Mouse (Mus musculus): Measurements from ENCODE around the gene Pitpna. TPM values are rescaled to one million over a fixed set of nuclear protein-coding genes. Genes with fewer than 3 reads are reported as not detected.

The Pitpna gene
- total RNA-seq, 4 experiments from 2014 or later: 153 to 214 (median 207) TPM

GRCm38 (mm10) chr11:75631561-75632225 lies 43.8 kb downstream of the Pitpna start:
- no peak for DNase-seq (ENCODE audit: low spot score in 2 of 2)

GRCm38 (mm10) chr11:75632921-75633320 lies 45.0 kb downstream of the Pitpna start:
- no peak for DNase-seq (ENCODE audit: low spot score in 2 of 2)

GRCm38 (mm10) chr11:75634801-75635200 lies 46.9 kb downstream of the Pitpna start:
- no peak for DNase-seq (ENCODE audit: low spot score in 2 of 2)

GRCm38 (mm10) chr11:75635315-75635714 lies 47.4 kb downstream of the Pitpna start:
- DNase-seq (ENCODE audit: low spot score in 2 of 2): peak in 1 of 2 experiments; percentile 51

- DNase-seq (ENCODE audit: low spot score in 2 of 2): no peak
These were observed 55.4 kb downstream of the Pitpna start for GRCm38 (mm10) chr11:75643323-75643722.

GRCm38 (mm10) chr11:75644684-75645083 lies 56.8 kb downstream of the Pitpna start:
- no peak for DNase-seq (ENCODE audit: low spot score in 2 of 2)

GRCm38 (mm10) chr11:75647681-75648211 lies 59.8 kb downstream of the Pitpna start:
- DNase-seq (ENCODE audit: low spot score in 2 of 2): peak; percentile 59 to 74

- DNase-seq (ENCODE audit: low spot score in 2 of 2): no peak
These were observed 61.3 kb downstream of the Pitpna start for GRCm38 (mm10) chr11:75649155-75649561.

- peak; percentile 62 to 71 for DNase-seq (ENCODE audit: low spot score in 2 of 2)
These were observed 62.4 kb downstream of the Pitpna start, which contains the start of gene Myo1c for GRCm38 (mm10) chr11:75650311-75650710. Gene Myo1c (plus strand): TSS chr11:75650504.

- DNase-seq (ENCODE audit: low spot score in 2 of 2): no peak
These were observed 63.1 kb downstream of the Pitpna start for GRCm38 (mm10) chr11:75650958-75651425.

- DNase-seq (ENCODE audit: low spot score in 2 of 2): peak; percentile 74 to 80
These were observed 63.7 kb downstream of the Pitpna start for GRCm38 (mm10) chr11:75651426-75652221.

- no peak for DNase-seq (ENCODE audit: low spot score in 2 of 2)
These were observed 64.5 kb downstream of the Pitpna start for GRCm38 (mm10) chr11:75652222-75652941.

GRCm38 (mm10) chr11:75652942-75653684 lies 65.2 kb downstream of the Pitpna start:
- no peak for DNase-seq (ENCODE audit: low spot score in 2 of 2)

- peak; percentile 44 to 73 for DNase-seq (ENCODE audit: low spot score in 2 of 2)
These were observed 66.0 kb downstream of the Pitpna start for GRCm38 (mm10) chr11:75653781-75654470.

GRCm38 (mm10) chr11:75654471-75655390 lies 66.8 kb downstream of the Pitpna start:
- DNase-seq (ENCODE audit: low spot score in 2 of 2): no peak

- DNase-seq (ENCODE audit: low spot score in 2 of 2): peak; percentile 73 to 81
These were observed 68.0 kb downstream of the Pitpna start for GRCm38 (mm10) chr11:75655621-75656545.

GRCm38 (mm10) chr11:75656621-75657590 lies 69.0 kb downstream of the Pitpna start:
- no peak for DNase-seq (ENCODE audit: low spot score in 2 of 2)

Data from gastrocnemius, adult 8-10 months (tissue).